Mouse (Mus musculus) effector memory CD4-positive, alpha-beta T cell, adult 7 months (primary cell): ENCODE data around the gene Etnk2. TPM values are rescaled to one million over a fixed set of nuclear protein-coding genes. Genes with fewer than 3 reads are reported as not detected.

Source experiments
- polyA plus RNA-seq: library from polyadenylated mRNA; unstranded; fragments of 100-300 nt; shearing (Covaris generic); gene quantifications from one replicate; pipeline ENCODE4 v1.2.1, GENCODE M21; 2017

Etnk2 gene
- not detected for polyA plus RNA-seq

DNA sequence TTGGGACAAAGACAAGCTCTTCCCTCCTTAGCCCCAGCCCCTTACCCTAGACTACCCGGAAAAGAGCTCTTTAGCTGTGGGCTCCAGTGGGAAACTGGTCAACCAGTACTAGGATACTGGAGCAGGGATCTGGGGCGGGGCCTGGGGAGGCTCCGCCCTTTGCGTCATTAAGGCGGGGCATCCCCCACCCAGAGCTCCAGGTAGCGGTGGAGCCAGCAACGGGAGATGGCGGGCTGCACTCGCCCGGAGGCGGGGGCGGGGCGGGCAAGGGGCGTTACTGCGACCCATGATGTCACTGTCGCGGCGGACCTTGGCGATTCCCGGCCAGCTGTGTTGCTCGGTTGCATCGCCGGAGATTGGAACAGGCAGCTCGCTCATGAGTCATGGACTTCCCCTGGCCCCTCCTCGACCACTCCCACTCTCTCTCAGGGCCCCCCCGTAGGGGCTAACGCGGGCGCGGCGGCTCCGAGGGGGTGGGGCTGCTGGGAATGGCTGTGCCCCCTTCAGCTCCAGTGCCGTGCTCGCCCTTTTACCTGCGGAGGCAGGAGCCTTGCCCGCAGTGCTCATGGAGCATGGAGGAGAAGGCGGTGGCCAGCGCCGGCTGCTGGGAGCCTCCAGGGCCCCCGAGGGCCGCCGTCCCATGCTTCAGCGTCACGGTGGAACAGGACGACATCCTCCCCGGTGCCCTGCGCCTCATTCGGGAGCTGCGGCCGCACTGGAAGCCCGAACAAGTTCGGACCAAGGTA, at the start of gene Etnk2:
TSS of gene Etnk2 (plus strand) at position 297 of the 746 bp plus-strand sequence.

DNA sequence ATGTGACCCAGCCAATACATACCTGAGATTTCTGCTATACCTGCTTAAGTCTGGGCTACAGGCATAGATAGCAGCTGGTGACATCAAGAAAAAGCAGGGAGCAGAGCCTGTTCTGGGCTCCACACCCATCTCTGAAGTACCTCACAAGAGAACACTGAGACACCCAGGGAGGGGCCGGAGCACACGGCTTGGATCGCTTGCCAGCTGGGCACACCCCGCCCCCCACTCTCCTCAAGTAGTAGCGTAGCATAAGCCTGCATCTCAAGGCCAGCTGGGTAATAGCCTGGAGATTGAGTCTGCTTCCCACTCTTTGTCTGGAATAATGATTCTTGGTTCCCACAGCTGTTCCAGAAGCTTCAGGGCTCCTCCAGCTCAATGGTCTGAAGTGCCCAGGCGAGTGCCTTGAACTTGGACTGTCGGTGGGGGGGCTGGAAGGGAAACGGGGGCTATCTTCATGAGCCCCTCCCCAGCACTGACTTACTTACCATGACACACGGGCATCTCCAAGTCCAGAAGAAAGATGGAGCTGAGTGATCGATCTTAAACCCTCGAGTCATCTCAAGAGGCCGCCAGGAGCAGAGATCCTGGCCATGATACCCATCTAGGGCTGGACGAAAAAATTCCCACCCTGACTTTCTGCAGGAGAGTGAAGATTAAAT, 42.0 kb upstream of the Etnk2 start, which contains the start of gene Kiss1:
TSS of gene Kiss1 (plus strand) at position 609 of the 659 bp plus-strand sequence.

DNA sequence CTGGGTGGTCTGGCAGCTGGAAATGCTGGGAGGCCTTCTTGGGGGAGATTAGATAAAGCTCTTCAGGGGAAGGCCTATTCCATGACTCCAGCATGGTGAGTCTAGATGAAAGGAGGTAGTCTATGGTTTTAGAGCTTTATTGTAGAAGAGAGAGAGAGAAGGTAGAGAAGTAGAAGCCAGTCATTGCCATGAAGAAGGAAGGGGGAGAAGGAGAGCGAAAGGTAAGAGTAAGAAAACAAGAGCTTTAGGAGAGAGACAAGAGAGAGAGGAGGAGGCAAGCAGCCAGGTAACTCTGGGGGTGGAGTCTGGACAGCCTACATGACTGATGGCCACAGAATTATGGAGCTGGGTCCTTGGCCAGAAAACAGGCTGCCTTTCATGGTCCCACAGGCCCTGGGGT, 13.2 kb upstream of the Etnk2 start, which contains the start of gene Ren1:
TSS of gene Ren1 (plus strand) at position 301 of the 400 bp plus-strand sequence.

DNA sequence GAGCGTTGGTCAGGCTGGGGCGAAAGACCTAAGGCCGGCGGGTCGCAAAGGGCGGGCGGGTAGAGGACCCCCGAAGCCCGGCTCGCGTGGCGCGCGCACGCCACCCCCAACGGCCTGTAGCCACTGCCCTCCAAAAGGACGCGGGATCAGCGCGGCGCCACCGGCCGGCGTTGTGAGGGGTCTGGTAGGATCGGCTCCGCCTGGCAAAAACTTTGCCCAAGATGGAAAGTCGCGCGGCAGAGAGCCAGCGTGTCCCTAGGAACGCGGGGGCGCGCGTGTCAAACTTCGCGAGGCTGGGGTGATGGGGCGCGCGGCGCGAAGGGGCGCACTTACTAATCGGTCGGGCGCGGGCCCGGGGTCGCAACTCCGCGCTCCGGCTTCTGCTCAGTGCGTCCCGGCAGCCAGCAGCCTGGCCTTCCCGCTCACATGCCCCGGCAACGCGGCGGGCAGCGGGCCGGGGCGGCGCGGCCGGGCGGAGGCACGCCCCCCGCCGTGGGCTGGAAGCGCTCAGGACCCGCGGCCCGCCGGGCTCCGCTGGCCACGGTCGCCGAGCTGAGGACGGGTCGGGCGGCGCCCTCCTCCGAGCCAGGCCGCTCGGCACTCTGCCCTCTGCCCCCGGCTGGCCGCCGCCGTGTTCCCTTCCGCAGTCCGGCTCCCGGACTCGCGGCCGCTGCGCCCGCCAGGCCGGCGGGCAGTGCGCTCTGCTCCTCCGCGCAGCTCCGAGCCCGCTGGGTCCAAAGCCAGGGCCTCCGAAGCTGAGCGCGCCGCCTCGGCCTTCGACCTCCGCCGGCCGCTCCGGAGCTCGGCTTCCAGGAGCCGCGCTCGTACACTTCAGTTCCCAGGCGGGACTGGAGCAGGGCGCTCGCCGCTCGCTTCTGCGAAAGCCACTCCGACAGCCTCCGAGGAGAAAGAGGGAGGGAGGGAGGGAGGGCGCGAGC, 60.4 kb downstream of the Etnk2 start, which contains the start of gene Sox13:
TSS of gene Sox13 (minus strand) at position 835 of the 938 bp plus-strand sequence.

Other genes with a start within 250 kb of the Etnk2 start
- 72.9 TPM for gene Ppp1r15b, start 232.4 kb upstream of the Etnk2 start, polyA plus RNA-seq
- gene Plekha6, start 199.4 kb upstream of the Etnk2 start, polyA plus RNA-seq = 3.6 TPM
- gene Golt1a, start 53.8 kb upstream of the Etnk2 start, polyA plus RNA-seq = not detected
- gene Kiss1, start 41.7 kb upstream of the Etnk2 start, polyA plus RNA-seq = not detected
- not detected for gene Ren1, start 13.1 kb upstream of the Etnk2 start, polyA plus RNA-seq
- gene Sox13, start 60.8 kb downstream of the Etnk2 start, polyA plus RNA-seq = not detected
- gene Snrpe, start 246.7 kb downstream of the Etnk2 start, polyA plus RNA-seq = 198 TPM